Mouse (Mus musculus) heart, embryonic 16.5 days (tissue): ENCODE data around the gene Pdss1. TPM values are rescaled to one million over a fixed set of nuclear protein-coding genes. Genes with fewer than 3 reads are reported as not detected.

ENCODE experiments used
- ATAC-seq: fragments of 200-750 bp; cut with Nextera tagmentation; replicated peaks from 2 replicates; pipeline ENCODE4 v1.8.0; 2017; ENCODE audit warnings: moderate number of reproducible peaks; ENCODE audit not compliant: insufficient read depth, low FRiP score; ENCODE audit errors: extremely low read depth
- H3K27ac ChIP-seq: fragments of 300-500 bp; sonication (generic); 2 replicates; pipeline ENCODE4 v1.5.1; 2014; ENCODE audit warnings: mild to moderate bottlenecking, low read length, control low read depth, moderate library complexity
- H3K27me3 ChIP-seq: fragments of 300-500 bp; sonication (generic); 2 replicates; pipeline ENCODE4 v1.6.1; 2014; ENCODE audit warnings: low read length, mixed read lengths; ENCODE audit not compliant: control insufficient read depth, insufficient read depth
- H3K36me3 ChIP-seq: fragments of 300-500 bp; sonication (generic); 2 replicates; pipeline ENCODE4 v1.6.1; 2014; ENCODE audit not compliant: control insufficient read depth, insufficient read depth
- H3K4me1 ChIP-seq: fragments of 300-500 bp; sonication (generic); 2 replicates; pipeline ENCODE4 v1.6.1; 2014; ENCODE audit warnings: low read length, mixed read lengths; ENCODE audit not compliant: control insufficient read depth, insufficient read depth
- H3K4me2 ChIP-seq: fragments of 300-500 bp; sonication (generic); 2 replicates; pipeline ENCODE4 v1.6.1; 2014; ENCODE audit warnings: low read depth, mild to moderate bottlenecking, control low read depth, low read length
- H3K4me3 ChIP-seq: fragments of 300-500 bp; sonication (generic); 2 replicates; pipeline ENCODE4 v1.5.1; 2014; ENCODE audit warnings: mild to moderate bottlenecking, control low read depth, low read length
- H3K9ac ChIP-seq: fragments of 300-500 bp; sonication (generic); 2 replicates; pipeline ENCODE4 v1.6.1; 2014; ENCODE audit warnings: low read length, control low read depth
- H3K9me3 ChIP-seq: fragments of 300-500 bp; sonication (generic); replicated peaks from 2 replicates; pipeline ENCODE4 v1.6.1; 2016; ENCODE audit warnings: low read length; ENCODE audit not compliant: control insufficient read depth
- WGBS: fragments of 180-500 bp; shearing (Covaris S2); extraction: QIAGEN DNeasy Blood & Tissue Kit; methylation state at CpG from one replicate; pipeline ENCODE4 v1.1.7; 2014; 5-methylcytosine and 5-hydroxymethylcytosine counted together
- polyA plus RNA-seq: library from polyadenylated mRNA; unstranded; fragments of >200 nt; fragmentation: Nextera tagmentation; extraction: Ambion mirVana; gene quantifications from 2 replicates; pipeline ENCODE4 v1.2.1, GENCODE M21; 2015

Gene Pdss1
- polyA plus RNA-seq, 1 experiment from 2014 or later = 34.8 TPM

- 32% methylated on average over 4 of the region's 4 CpGs for WGBS
Observed at GRCm38 (mm10) chr2:22949956-22950355, 54.6 kb downstream of the Pdss1 start.

GRCm38 (mm10) chr2:22954278-22954677, 59.0 kb downstream of the Pdss1 start:
- H3K4me2 ChIP-seq = no peak overlapping the region
- peaks cover 3% of the 10 kb centered on the region; the same call in 1 of the 2 replicates for H3K36me3 ChIP-seq
- H3K4me1 ChIP-seq = no peaks in the 10 kb centered on the region
- no peaks in the 10 kb centered on the region for H3K9me3 ChIP-seq
- H3K4me3 ChIP-seq = no peak overlapping the region
- H3K27ac ChIP-seq = no peak overlapping the region
- no peak overlapping the region for H3K9ac ChIP-seq
- 90% methylated on average over 4 of the region's 4 CpGs for WGBS
- H3K27me3 ChIP-seq = no peaks in the 10 kb centered on the region
- ATAC-seq = no peak

More at GRCm38 (mm10) chr2:22949956-22950355, 54.6 kb downstream of the Pdss1 start:
- H3K9me3 ChIP-seq = no peaks in the 10 kb centered on the region
- H3K27ac ChIP-seq = no peak overlapping the region; the same call in 1 of the 2 replicates
- no peak overlapping the region for H3K4me3 ChIP-seq
- no peak; the same call in 1 of the 2 replicates for ATAC-seq
- no peak overlapping the region for H3K4me2 ChIP-seq
- peaks cover 6% of the 10 kb centered on the region; the same call in 1 of the 2 replicates for H3K36me3 ChIP-seq
- H3K9ac ChIP-seq = no peak overlapping the region
- H3K27me3 ChIP-seq = no peaks in the 10 kb centered on the region
- no peaks in the 10 kb centered on the region for H3K4me1 ChIP-seq

- 75% methylated on average over 5 of the region's 5 CpGs for WGBS
- H3K4me2 ChIP-seq = no peak overlapping the region
Observed at GRCm38 (mm10) chr2:22955914-22956313, 60.6 kb downstream of the Pdss1 start.

GRCm38 (mm10) chr2:22957415-22957814, 62.1 kb downstream of the Pdss1 start:
- H3K27me3 ChIP-seq = no peaks in the 10 kb centered on the region
- H3K9me3 ChIP-seq = no peaks in the 10 kb centered on the region
- WGBS = 83% methylated on average over 1 of the region's 1 CpGs
- no peak overlapping the region for H3K27ac ChIP-seq
- H3K4me1 ChIP-seq = no peaks in the 10 kb centered on the region
- H3K4me3 ChIP-seq = no peak overlapping the region
- no peak overlapping the region for H3K4me2 ChIP-seq
- no peak overlapping the region for H3K9ac ChIP-seq
- H3K36me3 ChIP-seq = peaks cover 9% of the 10 kb centered on the region; the same call in 1 of the 2 replicates
- no peak for ATAC-seq

More at GRCm38 (mm10) chr2:22955914-22956313, 60.6 kb downstream of the Pdss1 start:
- Histone ChIP-seq H3K36me3 (peaks cover 5% of the 10 kb centered on the region; the same call in 1 of the 2 replicates), H3K9me3 (no peaks in the 10 kb centered on the region), H3K4me1 (no peaks in the 10 kb centered on the region), H3K4me3 (no peak overlapping the region), H3K27me3 (no peaks in the 10 kb centered on the region), H3K9ac (no peak overlapping the region), H3K27ac (no peak overlapping the region)
- no peak for ATAC-seq

DNA sequence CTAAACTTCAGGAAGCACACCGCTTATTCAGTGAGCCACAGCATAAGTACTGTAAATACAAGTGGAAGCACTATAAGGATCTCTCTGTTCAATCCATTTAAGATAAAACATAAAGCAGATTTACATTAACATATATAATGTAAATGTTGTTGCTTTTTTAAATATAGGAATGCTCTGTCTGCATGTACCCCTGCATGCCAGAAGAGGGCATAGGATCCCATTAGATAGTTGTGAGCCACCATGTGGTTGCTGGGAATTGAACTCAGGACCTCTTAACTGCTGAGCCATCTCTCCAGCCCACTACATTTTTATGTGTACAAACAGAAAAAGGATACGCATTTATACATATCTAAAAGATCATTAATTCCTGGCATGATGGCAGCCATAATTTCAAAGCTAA, 66.4 kb downstream of the Pdss1 start:
- H3K9ac ChIP-seq = no peak overlapping the region
- no peak overlapping the region for H3K4me3 ChIP-seq
- no peak overlapping the region for H3K27ac ChIP-seq
- H3K9me3 ChIP-seq = no peaks in the 10 kb centered on the region
- no peak for ATAC-seq
- no peak overlapping the region for H3K4me2 ChIP-seq
- no peaks in the 10 kb centered on the region for H3K27me3 ChIP-seq
- WGBS = 100% methylated on average over 2 of the region's 2 CpGs
- no peaks in the 10 kb centered on the region for H3K4me1 ChIP-seq
- H3K36me3 ChIP-seq = peaks cover 9% of the 10 kb centered on the region; the same call in 1 of the 2 replicates

- Histone ChIP-seq H3K36me3 (peaks cover 9% of the 10 kb centered on the region; the same call in 1 of the 2 replicates), H3K27ac (no peak overlapping the region), H3K4me3 (no peak overlapping the region), H3K4me2 (no peak overlapping the region), H3K27me3 (no peaks in the 10 kb centered on the region), H3K4me1 (no peaks in the 10 kb centered on the region), H3K9ac (no peak overlapping the region), H3K9me3 (no peaks in the 10 kb centered on the region)
- WGBS = 90% methylated on average over 8 of the region's 8 CpGs
- ATAC-seq = no peak
Observed at GRCm38 (mm10) chr2:22962242-22962641, 66.9 kb downstream of the Pdss1 start.

- Histone ChIP-seq H3K27ac (no peak overlapping the region), H3K9ac (no peak overlapping the region), H3K36me3 (peaks cover 9% of the 10 kb centered on the region; the same call in 1 of the 2 replicates), H3K9me3 (no peaks in the 10 kb centered on the region), H3K4me1 (no peaks in the 10 kb centered on the region), H3K4me2 (no peak overlapping the region), H3K4me3 (no peak overlapping the region), H3K27me3 (no peaks in the 10 kb centered on the region)
- WGBS = 89% methylated on average over 3 of the region's 3 CpGs
- no peak for ATAC-seq
Observed at GRCm38 (mm10) chr2:22962970-22963369, 67.6 kb downstream of the Pdss1 start.

- Histone ChIP-seq H3K9me3 (no peaks in the 10 kb centered on the region), H3K4me1 (no peaks in the 10 kb centered on the region), H3K9ac (no peak overlapping the region), H3K4me3 (no peak overlapping the region), H3K36me3 (no peaks in the 10 kb centered on the region), H3K27me3 (no peaks in the 10 kb centered on the region), H3K4me2 (no peak overlapping the region), H3K27ac (no peak overlapping the region)
- no peak for ATAC-seq
- WGBS = 76% methylated on average over 3 of the region's 3 CpGs
Observed at GRCm38 (mm10) chr2:22977387-22977973, 82.2 kb downstream of the Pdss1 start.

GRCm38 (mm10) chr2:22985973-22986657, 90.8 kb downstream of the Pdss1 start:
- no peak for ATAC-seq
- no peaks in the 10 kb centered on the region for H3K4me1 ChIP-seq
- no peaks in the 10 kb centered on the region for H3K27me3 ChIP-seq
- 79% methylated on average over 2 of the region's 2 CpGs for WGBS
- H3K9ac ChIP-seq = no peak overlapping the region
- H3K9me3 ChIP-seq = no peaks in the 10 kb centered on the region
- H3K36me3 ChIP-seq = no peaks in the 10 kb centered on the region
- H3K27ac ChIP-seq = no peak overlapping the region
- H3K4me3 ChIP-seq = no peak overlapping the region
- H3K4me2 ChIP-seq = no peak overlapping the region
